Mouse (Mus musculus) ovary, postnatal 10 days (tissue): ENCODE measurements around the gene Pgm2.

ENCODE experiments used
- DNase-seq: peaks from one replicate; pipeline ENCODE4 v3.0.0; 2022; ENCODE audit warnings: low spot score

Gene Pgm2

GRCm38 (mm10) chr5:64075506-64075905, 17.2 kb upstream of the Pgm2 start:
- no peak for DNase-seq

GRCm38 (mm10) chr5:64077353-64077752, 15.4 kb upstream of the Pgm2 start:
- DNase-seq = no peak

GRCm38 (mm10) chr5:64078740-64079461, 13.8 kb upstream of the Pgm2 start:
- no peak for DNase-seq

- no peak for DNase-seq
Measured at GRCm38 (mm10) chr5:64079462-64079817, 13.3 kb upstream of the Pgm2 start.

GRCm38 (mm10) chr5:64083447-64084359, 9.0 kb upstream of the Pgm2 start:
- no peak for DNase-seq

GRCm38 (mm10) chr5:64085405-64085804, 7.3 kb upstream of the Pgm2 start:
- no peak for DNase-seq

GRCm38 (mm10) chr5:64088740-64089139, 4.0 kb upstream of the Pgm2 start:
- DNase-seq = no peak

GRCm38 (mm10) chr5:64093349-64093871, 660 bp downstream of the Pgm2 start:
- peak; percentile 9 for DNase-seq

- DNase-seq = no peak
Measured at GRCm38 (mm10) chr5:64095342-64095993, 2.7 kb downstream of the Pgm2 start.

- no peak for DNase-seq
Measured at GRCm38 (mm10) chr5:64101993-64102716, 9.4 kb downstream of the Pgm2 start.

GRCm38 (mm10) chr5:64102717-64103075, 9.9 kb downstream of the Pgm2 start:
- no peak for DNase-seq

GRCm38 (mm10) chr5:64107596-64108289, 15.0 kb downstream of the Pgm2 start:
- DNase-seq = no peak

GRCm38 (mm10) chr5:64109217-64109616, 16.5 kb downstream of the Pgm2 start:
- no peak for DNase-seq

GRCm38 (mm10) chr5:64112360-64112759, 19.6 kb downstream of the Pgm2 start:
- DNase-seq = no peak

- DNase-seq = no peak
Measured at GRCm38 (mm10) chr5:64114210-64114609, 21.5 kb downstream of the Pgm2 start.

- DNase-seq = no peak
Measured at GRCm38 (mm10) chr5:64117191-64117590, 24.4 kb downstream of the Pgm2 start.

- no peak for DNase-seq
Measured at GRCm38 (mm10) chr5:64125783-64126182, 33.0 kb downstream of the Pgm2 start.

- DNase-seq = no peak
Measured at GRCm38 (mm10) chr5:64131550-64131949, 38.8 kb downstream of the Pgm2 start.

GRCm38 (mm10) chr5:64133901-64134300, 41.2 kb downstream of the Pgm2 start:
- no peak for DNase-seq

- no peak for DNase-seq
Measured at GRCm38 (mm10) chr5:64136325-64136724, 43.6 kb downstream of the Pgm2 start.

- DNase-seq = no peak
Measured at GRCm38 (mm10) chr5:64140202-64140601, 47.5 kb downstream of the Pgm2 start.
